Mouse (Mus musculus) embryo, embryonic 10.5 days (tissue): ENCODE measurements around the gene H6pd.

ENCODE experiments used
- DNase-seq: peaks from one replicate; pipeline ENCODE4 v3.0.0-alpha.2; 2015; ENCODE audit warnings: low spot score

The H6pd gene

GRCm38 (mm10) chr4:149942831-149943741 lies 65.7 kb downstream of the H6pd start:
- DNase-seq, result no peak

GRCm38 (mm10) chr4:149941067-149941755 lies 67.6 kb downstream of the H6pd start:
- DNase-seq, result no peak

- DNase-seq, result peak; percentile 48
These were observed 70.1 kb downstream of the H6pd start for GRCm38 (mm10) chr4:149938701-149939100.

GRCm38 (mm10) chr4:149936921-149937320 lies 71.9 kb downstream of the H6pd start:
- DNase-seq, result peak; percentile 58

- no peak for DNase-seq
These were observed 73.4 kb downstream of the H6pd start for GRCm38 (mm10) chr4:149935470-149935869.

GRCm38 (mm10) chr4:149933519-149934245 lies 75.1 kb downstream of the H6pd start:
- no peak for DNase-seq

GRCm38 (mm10) chr4:149933025-149933424 lies 75.8 kb downstream of the H6pd start:
- DNase-seq, result no peak

- no peak for DNase-seq
These were observed 76.6 kb downstream of the H6pd start for GRCm38 (mm10) chr4:149932108-149932815.

- DNase-seq, result no peak
These were observed 78.1 kb downstream of the H6pd start for GRCm38 (mm10) chr4:149930755-149931154.
